Mouse (Mus musculus) adrenal gland (tissue): ENCODE results near the gene Ly75.

Source experiments
- intact Hi-C: fragments of 180-260 bp; cut with DNase I; formaldehyde crosslinking; loops from one replicate; pipeline ENCODE4 v1.15.1; 2025

Gene Ly75

GRCm38 (mm10) chr2:60252782-60253181 is 130.3 kb downstream of the Ly75 start:
- intact Hi-C loops: no loop called here
